Mouse (Mus musculus) midbrain, embryonic 11.5 days (tissue): Measurements from ENCODE around the gene Zfp830. TPM values are rescaled to one million over a fixed set of nuclear protein-coding genes. Genes with fewer than 3 reads are reported as not detected.

Experiments
- ATAC-seq: fragments of 200-750 bp; cut with Nextera tagmentation; 2 replicates; pipeline ENCODE4 v1.8.0; 2017; ENCODE audit warnings: moderate TSS enrichment, moderate library complexity; ENCODE audit not compliant: low FRiP score
- DNase-seq: peaks from one replicate; pipeline ENCODE4 v3.0.0; 2015; ENCODE audit warnings: low spot score; ENCODE audit errors: missing footprints
- H3K27ac ChIP-seq: fragments of 300-500 bp; sonication (generic); 2 replicates; pipeline ENCODE4 v1.5.1; 2014; ENCODE audit warnings: low read depth, low read length
- H3K27me3 ChIP-seq: fragments of 300-500 bp; sonication (generic); 2 replicates; pipeline ENCODE4 v1.6.1; 2014; ENCODE audit warnings: mild to moderate bottlenecking, low read length, moderate library complexity, mixed read lengths; ENCODE audit not compliant: control insufficient read depth, insufficient read depth
- H3K36me3 ChIP-seq: fragments of 300-500 bp; sonication (generic); 2 replicates; pipeline ENCODE4 v1.6.1; 2014; ENCODE audit warnings: mild to moderate bottlenecking, low read length, moderate library complexity, mixed read lengths; ENCODE audit not compliant: control insufficient read depth, insufficient read depth
- H3K4me1 ChIP-seq: fragments of 300-500 bp; sonication (generic); 2 replicates; pipeline ENCODE4 v1.6.1; 2014; ENCODE audit warnings: low read length; ENCODE audit not compliant: control insufficient read depth, insufficient read depth
- H3K4me2 ChIP-seq: fragments of 300-500 bp; sonication (generic); 2 replicates; pipeline ENCODE4 v1.6.1; 2014; ENCODE audit warnings: mild to moderate bottlenecking, moderate library complexity
- H3K4me3 ChIP-seq: fragments of 300-500 bp; sonication (generic); 2 replicates; pipeline ENCODE4 v1.5.1; 2014; ENCODE audit warnings: low read depth, low read length
- H3K9ac ChIP-seq: fragments of 300-500 bp; sonication (generic); 2 replicates; pipeline ENCODE4 v1.6.1; 2014; ENCODE audit warnings: low read length
- H3K9me3 ChIP-seq: fragments of 300-500 bp; sonication (generic); 2 replicates; pipeline ENCODE4 v1.6.1; 2016; ENCODE audit warnings: low read length; ENCODE audit not compliant: control insufficient read depth
- WGBS: fragments of 180-500 bp; shearing (Covaris S2); extraction: QIAGEN DNeasy Blood & Tissue Kit; methylation state at CpG from one replicate; pipeline ENCODE4 v1.1.7; 2014; 5-methylcytosine and 5-hydroxymethylcytosine counted together
- polyA plus RNA-seq: library from polyadenylated mRNA; unstranded; fragments of >200 nt; fragmentation: Nextera tagmentation; extraction: Ambion mirVana; gene quantifications from 2 replicates; pipeline ENCODE4 v1.2.1, GENCODE M21; 2014

The Zfp830 gene
- polyA plus RNA-seq, 1 experiment from 2014 or later: 35.1 TPM

GRCm38 (mm10) chr11:82762286-82762829, 1.8 kb upstream of the Zfp830 start:
- DNase-seq: no peak
- no peaks in the 10 kb centered on the region for H3K27me3 ChIP-seq
- no peaks in the 10 kb centered on the region for H3K9me3 ChIP-seq
- no peaks in the 10 kb centered on the region for H3K36me3 ChIP-seq
- peaks cover 15% of the 10 kb centered on the region; the same call in 1 of the 2 replicates for H3K4me1 ChIP-seq
- no peak overlapping the region for H3K27ac ChIP-seq
- H3K4me3 ChIP-seq: no peak overlapping the region
- H3K4me2 ChIP-seq: no peak overlapping the region
- no peak for ATAC-seq
- H3K9ac ChIP-seq: no peak overlapping the region
- 87% methylated on average over 6 of the region's 6 CpGs for WGBS

- no peaks in the 10 kb centered on the region for H3K27me3 ChIP-seq
- DNase-seq: no peak
- 14% methylated on average over 4 of the region's 4 CpGs for WGBS
These were observed 884 bp upstream of the Zfp830 start for GRCm38 (mm10) chr11:82763261-82763660.

GRCm38 (mm10) chr11:82764438-82764924, 336 bp downstream of the Zfp830 start:
- H3K4me1 ChIP-seq: peaks cover 15% of the 10 kb centered on the region; the same call in 1 of the 2 replicates
- no peaks in the 10 kb centered on the region for H3K9me3 ChIP-seq
- no peaks in the 10 kb centered on the region for H3K36me3 ChIP-seq
- peak overlapping the region; percentile 93 for H3K9ac ChIP-seq
- 0% methylated on average over 28 of the region's 28 CpGs for WGBS
- H3K4me3 ChIP-seq: peak overlapping the region; percentile 93
- peak; percentile 96 for DNase-seq
- peak overlapping the region; percentile 74 for H3K4me2 ChIP-seq
- H3K27me3 ChIP-seq: no peaks in the 10 kb centered on the region
- H3K27ac ChIP-seq: peak overlapping the region; percentile 27; the same call in 1 of the 2 replicates
- peak; percentile 77 for ATAC-seq

More at GRCm38 (mm10) chr11:82763261-82763660, 884 bp upstream of the Zfp830 start:
- H3K4me1 ChIP-seq: peaks cover 15% of the 10 kb centered on the region; the same call in 1 of the 2 replicates
- peak overlapping the region; percentile 93 for H3K4me3 ChIP-seq
- no peaks in the 10 kb centered on the region for H3K36me3 ChIP-seq
- peak overlapping the region; percentile 74 for H3K4me2 ChIP-seq
- no peaks in the 10 kb centered on the region for H3K9me3 ChIP-seq
- ATAC-seq: no peak
- H3K27ac ChIP-seq: no peak overlapping the region
- H3K9ac ChIP-seq: peak overlapping the region; percentile 93

- peaks cover 12% of the 10 kb centered on the region for H3K4me1 ChIP-seq
- peak overlapping the region; percentile 97 for H3K4me3 ChIP-seq
- ATAC-seq (no peak), DNase-seq (peak; percentile 85)
- H3K36me3 ChIP-seq: peaks cover 6% of the 10 kb centered on the region
- no peak overlapping the region for H3K27ac ChIP-seq
- H3K9ac ChIP-seq: peak overlapping the region; percentile 97
- no peaks in the 10 kb centered on the region for H3K9me3 ChIP-seq
- H3K4me2 ChIP-seq: peak overlapping the region; percentile 79
- H3K27me3 ChIP-seq: no peaks in the 10 kb centered on the region
- 60% methylated on average over 5 of the region's 5 CpGs for WGBS
These were observed 16.0 kb downstream of the Zfp830 start for GRCm38 (mm10) chr11:82780134-82780533.

- DNase-seq: peak; percentile 99
- H3K4me3 ChIP-seq: peak within 1 kb of the TSS; percentile 97
- ATAC-seq: peak; percentile 96
- H3K4me2 ChIP-seq: peak within 1 kb of the TSS; percentile 79
- H3K36me3 ChIP-seq: peaks cover 9% of the 10 kb centered on the region
- no peaks in the 10 kb centered on the region for H3K27me3 ChIP-seq
- no peaks in the 10 kb centered on the region for H3K9me3 ChIP-seq
- WGBS: under 1% methylated on average over 77 of the region's 90 CpGs
- peak within 1 kb of the TSS; percentile 89 for H3K27ac ChIP-seq
- peaks cover 12% of the 10 kb centered on the region for H3K4me1 ChIP-seq
- peak within 1 kb of the TSS; percentile 97 for H3K9ac ChIP-seq
These were observed 17.1 kb downstream of the Zfp830 start, which contains the start of gene Lig3 for GRCm38 (mm10) chr11:82780983-82781903. TSS of gene Lig3 (plus strand) at chr11:82781108.

- DNase-seq (no peak), ATAC-seq (no peak)
- 61% methylated on average over 6 of the region's 6 CpGs for WGBS
- Histone ChIP-seq H3K4me2 (peak overlapping the region; percentile 79), H3K27ac (no peak overlapping the region), H3K9me3 (no peaks in the 10 kb centered on the region), H3K9ac (peak overlapping the region; percentile 97), H3K36me3 (peaks cover 9% of the 10 kb centered on the region), H3K27me3 (no peaks in the 10 kb centered on the region), H3K4me1 (peaks cover 12% of the 10 kb centered on the region), H3K4me3 (peak overlapping the region; percentile 97)
These were observed 18.1 kb downstream of the Zfp830 start for GRCm38 (mm10) chr11:82782197-82782596.

- H3K4me2 ChIP-seq: no peak overlapping the region
- no peak for ATAC-seq
- H3K4me1 ChIP-seq: peaks cover 12% of the 10 kb centered on the region
- H3K9ac ChIP-seq: no peak overlapping the region
- no peaks in the 10 kb centered on the region for H3K27me3 ChIP-seq
- H3K9me3 ChIP-seq: no peaks in the 10 kb centered on the region
- no peak overlapping the region for H3K27ac ChIP-seq
- no peak for DNase-seq
- H3K36me3 ChIP-seq: peaks cover 11% of the 10 kb centered on the region
- no peak overlapping the region for H3K4me3 ChIP-seq
- WGBS: 92% methylated on average over 11 of the region's 11 CpGs
These were observed 19.3 kb downstream of the Zfp830 start for GRCm38 (mm10) chr11:82783453-82783852.

GRCm38 (mm10) chr11:82806656-82807055, 42.5 kb downstream of the Zfp830 start:
- no peak for ATAC-seq
- Histone ChIP-seq H3K4me1 (no peaks in the 10 kb centered on the region), H3K27me3 (no peaks in the 10 kb centered on the region), H3K4me3 (no peak overlapping the region), H3K36me3 (peaks cover 6% of the 10 kb centered on the region; the same call in 1 of the 2 replicates), H3K27ac (no peak overlapping the region), H3K4me2 (no peak overlapping the region), H3K9me3 (no peaks in the 10 kb centered on the region), H3K9ac (no peak overlapping the region)
- no peak for DNase-seq
- WGBS: 81% methylated on average over 3 of the region's 3 CpGs

GRCm38 (mm10) chr11:82807370-82807769, 43.2 kb downstream of the Zfp830 start:
- H3K4me1 ChIP-seq: no peaks in the 10 kb centered on the region
- H3K36me3 ChIP-seq: 0 out of 2 replicates have a peak, but pooled peaks cover 2% of the 10 kb centered on the region
- WGBS: 81% methylated on average over 3 of the region's 3 CpGs
- no peak for DNase-seq
- H3K9ac ChIP-seq: no peak overlapping the region
- H3K4me2 ChIP-seq: no peak overlapping the region
- no peak overlapping the region for H3K4me3 ChIP-seq
- ATAC-seq: no peak
- H3K27me3 ChIP-seq: no peaks in the 10 kb centered on the region
- no peaks in the 10 kb centered on the region for H3K9me3 ChIP-seq
- no peak overlapping the region for H3K27ac ChIP-seq
